Mouse (Mus musculus): ENCODE results near the gene Ptprd. TPM values are rescaled to one million over a fixed set of nuclear protein-coding genes. Genes with fewer than 3 reads are reported as not detected.

The Ptprd gene
- polyA plus RNA-seq, 1 experiment from 2014 or later, result 4.0 TPM

DNA sequence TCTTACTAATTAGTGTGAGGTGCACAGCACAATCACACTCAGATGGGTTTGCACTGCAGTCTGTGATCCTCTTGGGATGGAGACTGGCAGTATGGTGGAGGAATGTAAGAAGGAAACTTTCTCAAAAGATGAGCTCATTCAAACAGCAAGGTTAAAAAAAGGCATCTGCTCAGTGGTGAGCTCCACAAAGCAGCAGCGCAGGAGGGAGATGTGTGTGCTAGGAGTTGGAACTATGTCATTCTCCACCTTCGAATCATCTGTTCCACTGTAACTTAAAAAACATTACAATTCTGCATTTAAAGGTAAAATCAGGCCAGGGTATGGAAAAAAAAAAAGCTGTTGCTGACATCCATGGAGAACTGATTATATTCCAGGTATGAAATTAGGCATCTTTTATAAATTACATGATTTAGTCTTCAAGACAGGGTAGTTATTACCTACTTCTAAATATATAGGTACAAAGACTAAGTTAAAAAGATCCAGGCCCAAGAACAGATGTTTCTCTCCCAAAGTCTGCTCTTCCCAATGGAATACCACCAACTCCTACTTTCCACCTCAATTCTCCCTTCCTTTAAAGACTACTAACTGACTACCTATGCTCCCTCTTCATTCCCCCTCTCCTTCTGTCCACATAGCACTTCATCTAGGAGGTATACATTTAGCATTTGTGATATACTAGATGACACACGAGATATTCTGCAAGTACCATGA is 562.0 kb downstream of the Ptprd start:
- ATAC-seq, result no peak
- Histone ChIP-seq H3K27ac (no peak overlapping the region), H3K4me3 (no peak overlapping the region), H3K4me1 (no peaks in the 10 kb centered on the region), H3K27me3 (replicated peaks) (no peaks in the 10 kb centered on the region), H3K9me3 (replicated peaks) (no peaks in the 10 kb centered on the region), H3K36me3 (no peaks in the 10 kb centered on the region), H3K9ac (no peak overlapping the region), H3K4me2 (no peak overlapping the region)
- 63% methylated on average over 3 of the region's 3 CpGs for WGBS (ENCODE audit: insufficient replicate concordance)

DNA sequence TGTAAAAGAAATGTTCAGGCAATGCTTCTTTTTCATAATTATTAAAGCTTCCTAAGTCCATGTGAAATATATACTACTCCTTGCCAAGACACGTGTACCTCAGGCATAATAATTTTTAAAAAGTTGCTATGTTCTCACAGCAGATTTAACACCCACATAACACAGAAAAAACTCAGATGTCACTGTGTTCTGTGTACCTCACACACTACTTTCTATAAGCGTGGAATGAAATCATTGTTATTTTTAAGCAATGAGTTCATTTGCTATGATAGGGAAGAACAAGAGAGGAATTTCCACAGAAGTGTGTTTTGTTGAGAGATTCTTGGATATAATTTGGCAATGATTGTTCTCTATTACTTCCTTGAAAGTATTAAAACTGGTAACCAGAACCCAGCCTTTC is 562.9 kb downstream of the Ptprd start:
- WGBS (ENCODE audit: insufficient replicate concordance), result 71% methylated on average over 2 of the region's 2 CpGs
- no peak for ATAC-seq
- no peaks in the 10 kb centered on the region for H3K4me1 ChIP-seq
- no peak overlapping the region for H3K27ac ChIP-seq
- H3K4me2 ChIP-seq, result no peak overlapping the region
- no peaks in the 10 kb centered on the region for H3K27me3 ChIP-seq (replicated peaks)
- H3K36me3 ChIP-seq, result no peaks in the 10 kb centered on the region
- H3K4me3 ChIP-seq, result no peak overlapping the region
- H3K9me3 ChIP-seq (replicated peaks), result no peaks in the 10 kb centered on the region
- H3K9ac ChIP-seq, result no peak overlapping the region

DNA sequence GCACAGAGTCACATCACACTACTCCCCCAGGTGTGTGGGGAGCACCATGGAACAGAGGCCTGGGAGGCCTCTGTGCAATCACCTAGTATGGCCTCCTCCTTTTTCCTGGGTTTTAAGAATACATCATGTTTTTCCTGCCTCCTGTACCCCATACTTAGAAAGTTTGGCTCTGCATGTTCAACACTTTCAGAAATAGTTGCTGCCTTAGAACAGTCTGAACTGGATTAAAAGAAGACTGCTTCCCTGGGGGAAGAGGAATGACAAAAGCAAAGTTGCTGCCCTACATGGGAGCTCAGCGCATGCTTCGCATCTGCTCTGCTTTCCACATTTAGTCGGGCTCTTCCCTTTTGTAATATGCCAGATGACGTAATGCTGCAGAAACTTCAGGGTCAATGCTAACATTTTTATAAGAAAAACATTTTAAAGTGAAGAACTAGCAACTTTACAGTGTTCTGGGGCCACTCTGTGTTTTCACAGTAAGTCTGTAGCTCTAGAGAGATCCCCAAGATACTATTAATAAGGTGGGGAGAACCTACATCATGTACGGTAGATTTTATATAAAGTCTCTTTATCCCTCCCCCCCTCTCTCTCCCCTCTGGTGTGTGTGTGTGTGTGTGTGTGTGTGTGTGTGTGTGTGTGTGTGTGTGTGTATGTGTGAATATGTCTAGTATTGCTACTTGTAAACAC is 564.2 kb downstream of the Ptprd start:
- Histone ChIP-seq H3K4me1 (no peaks in the 10 kb centered on the region), H3K27ac (no peak overlapping the region), H3K36me3 (no peaks in the 10 kb centered on the region), H3K9ac (no peak overlapping the region), H3K4me2 (no peak overlapping the region), H3K9me3 (replicated peaks) (no peaks in the 10 kb centered on the region), H3K4me3 (no peak overlapping the region), H3K27me3 (replicated peaks) (no peaks in the 10 kb centered on the region)
- 77% methylated on average over 5 of the region's 5 CpGs for WGBS (ENCODE audit: insufficient replicate concordance)
- ATAC-seq, result no peak

DNA sequence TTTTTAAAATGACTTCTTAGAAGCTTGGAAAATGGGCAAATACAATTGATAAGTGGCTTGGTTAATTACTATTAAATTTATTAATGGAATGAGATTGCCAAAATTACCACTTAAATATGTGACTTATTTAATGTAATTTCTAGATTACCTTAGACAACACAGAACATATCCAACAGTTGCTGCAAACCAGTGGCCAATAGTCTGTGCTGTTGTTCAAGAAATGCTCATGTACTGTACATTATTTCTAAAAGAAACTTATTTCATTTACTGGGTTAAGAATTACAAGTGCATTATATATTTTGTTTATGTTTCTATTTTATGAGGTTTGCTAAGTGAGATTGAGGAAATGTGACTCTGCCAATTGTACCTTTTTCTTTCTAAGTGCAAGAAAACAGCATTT is 567.3 kb downstream of the Ptprd start:
- no peaks in the 10 kb centered on the region for H3K9me3 ChIP-seq (replicated peaks)
- no peak overlapping the region for H3K27ac ChIP-seq
- H3K9ac ChIP-seq, result no peak overlapping the region
- no peaks in the 10 kb centered on the region for H3K36me3 ChIP-seq
- ATAC-seq, result no peak
- H3K4me3 ChIP-seq, result no peak overlapping the region
- no peaks in the 10 kb centered on the region for H3K27me3 ChIP-seq (replicated peaks)
- H3K4me2 ChIP-seq, result no peak overlapping the region
- no peaks in the 10 kb centered on the region for H3K4me1 ChIP-seq

DNA sequence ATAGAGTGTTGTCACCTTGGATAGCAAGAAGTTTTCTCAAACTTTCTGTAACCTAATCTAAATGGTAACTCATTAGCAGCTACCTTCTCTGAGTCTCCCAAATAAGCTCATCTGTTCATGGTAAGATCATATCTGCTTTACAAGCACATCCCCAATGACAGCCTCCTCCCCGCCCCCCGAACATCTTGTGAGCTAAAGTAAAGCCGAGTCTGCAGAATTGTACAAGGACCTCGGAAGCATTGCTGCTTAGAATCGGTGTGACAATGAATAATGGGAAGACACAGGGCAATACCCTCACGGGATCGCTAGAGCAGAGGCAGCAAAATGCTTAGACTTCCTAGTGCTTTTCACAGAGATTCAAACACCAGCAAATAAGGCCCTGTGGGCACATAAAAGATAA is 571.7 kb downstream of the Ptprd start:
- Histone ChIP-seq H3K36me3 (no peaks in the 10 kb centered on the region), H3K27ac (no peak overlapping the region), H3K4me2 (no peak overlapping the region), H3K9ac (no peak overlapping the region), H3K27me3 (replicated peaks) (no peaks in the 10 kb centered on the region), H3K9me3 (replicated peaks) (no peaks in the 10 kb centered on the region), H3K4me3 (no peak overlapping the region), H3K4me1 (no peaks in the 10 kb centered on the region)
- 65% methylated on average over 7 of the region's 7 CpGs for WGBS (ENCODE audit: insufficient replicate concordance)
- no peak for ATAC-seq

DNA sequence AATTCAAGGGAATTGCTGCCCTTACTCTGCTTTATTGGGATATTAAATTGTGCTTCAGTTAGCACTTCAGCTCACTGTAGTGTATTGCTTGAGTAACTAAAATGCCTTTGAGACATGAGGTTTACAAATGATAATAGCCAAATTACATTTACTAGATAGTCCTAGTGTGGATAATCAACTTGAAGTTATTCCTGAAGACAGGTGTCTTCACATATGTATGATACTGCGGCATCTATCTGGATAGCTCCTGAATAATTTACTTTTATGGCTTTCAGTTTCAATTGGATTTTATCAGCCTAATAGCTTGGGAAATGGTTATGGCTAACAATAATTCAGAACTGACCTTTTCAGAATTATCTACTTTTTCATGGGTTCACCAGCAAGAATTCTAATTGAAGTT is 598.6 kb downstream of the Ptprd start:
- Histone ChIP-seq H3K27me3 (replicated peaks) (no peaks in the 10 kb centered on the region), H3K4me1 (no peaks in the 10 kb centered on the region), H3K27ac (no peak overlapping the region), H3K36me3 (no peaks in the 10 kb centered on the region), H3K4me3 (no peak overlapping the region), H3K9me3 (replicated peaks) (no peaks in the 10 kb centered on the region), H3K4me2 (no peak overlapping the region), H3K9ac (no peak overlapping the region)
- no peak for ATAC-seq
- 82% methylated on average over 1 of the region's 1 CpGs for whole genome bisulfite sequencing (ENCODE audit: insufficient replicate concordance)

DNA sequence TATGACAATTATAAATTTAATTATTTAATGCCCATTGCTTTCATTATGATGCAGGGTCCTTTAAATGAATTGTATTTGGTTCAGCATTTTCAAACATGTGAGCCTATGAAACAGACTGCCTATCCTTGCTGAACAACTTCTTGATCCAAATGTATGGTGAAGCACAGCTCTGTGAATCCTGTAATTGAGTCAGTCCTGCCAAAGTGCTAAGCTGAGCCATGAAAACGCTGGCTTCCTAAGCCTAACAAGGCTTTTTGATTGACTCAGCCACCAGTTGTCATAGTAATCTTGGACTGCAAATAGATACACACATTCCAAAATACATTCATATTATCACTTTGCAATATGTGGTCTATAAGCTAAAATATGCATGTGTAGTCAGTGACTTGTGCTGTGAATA is 625.1 kb downstream of the Ptprd start:
- Histone ChIP-seq H3K4me1 (no peaks in the 10 kb centered on the region), H3K27ac (no peak overlapping the region), H3K4me2 (no peak overlapping the region), H3K36me3 (no peaks in the 10 kb centered on the region), H3K4me3 (no peak overlapping the region), H3K9me3 (replicated peaks) (no peaks in the 10 kb centered on the region), H3K27me3 (replicated peaks) (no peaks in the 10 kb centered on the region), H3K9ac (no peak overlapping the region)
- 63% methylated on average over 1 of the region's 1 CpGs for WGBS (ENCODE audit: insufficient replicate concordance)
- no peak for ATAC-seq

DNA sequence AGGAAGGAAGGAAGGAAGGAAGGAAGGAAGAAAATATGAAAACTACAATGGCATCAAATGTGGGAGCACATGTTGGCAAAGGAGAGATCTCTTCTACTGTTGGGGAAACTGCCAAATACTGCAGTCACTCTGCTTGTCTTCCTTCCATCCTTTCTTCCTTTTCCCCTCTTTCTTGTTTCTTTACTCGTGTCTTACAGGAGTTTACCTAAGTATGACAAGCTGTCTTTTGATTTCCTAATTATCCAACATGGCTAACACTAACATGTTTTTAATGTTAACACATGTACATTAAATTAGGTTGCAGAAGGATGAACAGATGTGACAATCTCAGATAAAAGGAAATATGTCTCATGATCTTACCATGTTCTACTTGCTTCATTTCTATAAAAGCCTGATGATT is 625.5 kb downstream of the Ptprd start:
- Histone ChIP-seq H3K27ac (no peak overlapping the region), H3K4me1 (no peaks in the 10 kb centered on the region), H3K9me3 (replicated peaks) (no peaks in the 10 kb centered on the region), H3K4me2 (no peak overlapping the region), H3K36me3 (no peaks in the 10 kb centered on the region), H3K27me3 (replicated peaks) (no peaks in the 10 kb centered on the region), H3K4me3 (no peak overlapping the region), H3K9ac (no peak overlapping the region)
- WGBS (ENCODE audit: insufficient replicate concordance), result 60% methylated on average over 1 of the region's 1 CpGs
- no peak for ATAC-seq

DNA sequence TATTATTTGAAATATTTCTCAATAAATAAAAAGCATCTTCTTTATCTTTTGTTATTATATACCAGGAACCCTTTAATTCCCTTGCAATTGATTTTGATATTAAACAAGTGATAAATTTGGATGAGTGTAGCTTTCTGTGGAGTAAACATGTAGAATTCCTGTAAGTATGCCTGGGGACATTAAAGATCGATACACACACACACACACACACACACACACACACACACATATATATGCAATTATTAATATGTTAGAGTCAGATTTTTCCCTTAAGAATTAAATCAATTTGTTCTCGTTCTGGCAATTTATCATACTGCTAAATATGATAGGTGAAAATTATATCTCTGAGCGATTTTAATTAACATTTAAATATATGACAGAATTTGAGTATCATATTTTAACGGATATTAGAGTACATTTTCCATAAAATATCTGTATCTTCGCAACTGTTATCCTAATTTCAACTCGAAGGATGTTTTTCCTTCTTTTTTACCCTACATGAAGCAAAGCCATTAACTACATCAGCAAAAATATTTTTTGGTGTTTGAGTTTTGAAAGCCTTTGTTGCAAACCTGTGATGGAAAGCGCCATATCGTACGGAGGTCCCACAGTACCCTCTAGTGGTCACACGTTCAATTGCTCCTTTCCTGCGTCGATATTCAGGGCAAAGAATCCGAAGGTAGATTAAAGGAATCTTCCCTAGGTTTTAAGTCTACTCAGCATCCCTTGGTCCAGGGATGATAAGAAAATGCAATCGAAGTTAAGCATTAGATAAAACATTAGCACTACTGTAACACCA is 653.2 kb downstream of the Ptprd start:
- Histone ChIP-seq H3K36me3 (no peaks in the 10 kb centered on the region), H3K4me1 (no peaks in the 10 kb centered on the region), H3K27me3 (replicated peaks) (no peaks in the 10 kb centered on the region), H3K4me3 (no peak overlapping the region), H3K4me2 (no peak overlapping the region), H3K9ac (no peak overlapping the region), H3K9me3 (replicated peaks) (no peaks in the 10 kb centered on the region), H3K27ac (no peak overlapping the region)
- WGBS (ENCODE audit: insufficient replicate concordance), result 15% methylated on average over 14 of the region's 14 CpGs
- no peak for ATAC-seq

DNA sequence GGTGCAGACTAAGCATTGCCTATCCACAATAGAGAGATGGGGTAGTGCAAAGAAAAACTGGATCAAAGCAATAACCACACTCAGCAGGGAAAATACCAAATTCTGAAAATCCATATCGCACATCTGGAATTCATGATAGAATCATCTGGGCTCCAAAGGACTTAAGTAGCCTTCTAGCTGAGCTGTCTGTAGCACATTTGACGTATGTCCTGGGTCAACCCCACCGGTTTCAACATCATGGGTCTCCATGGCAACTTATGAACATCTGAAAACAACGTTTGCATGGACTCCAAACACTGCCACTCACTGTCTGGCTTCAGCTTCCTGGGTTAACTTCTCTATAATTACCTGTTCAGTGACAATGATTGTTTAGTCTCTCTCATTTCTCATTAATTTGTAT is 655.9 kb downstream of the Ptprd start:
- Histone ChIP-seq H3K4me2 (no peak overlapping the region), H3K27me3 (replicated peaks) (no peaks in the 10 kb centered on the region), H3K36me3 (no peaks in the 10 kb centered on the region), H3K9ac (no peak overlapping the region), H3K9me3 (replicated peaks) (no peaks in the 10 kb centered on the region), H3K4me3 (no peak overlapping the region), H3K4me1 (no peaks in the 10 kb centered on the region), H3K27ac (no peak overlapping the region)
- WGBS (ENCODE audit: insufficient replicate concordance), result 56% methylated on average over 4 of the region's 4 CpGs
- ATAC-seq, result no peak

DNA sequence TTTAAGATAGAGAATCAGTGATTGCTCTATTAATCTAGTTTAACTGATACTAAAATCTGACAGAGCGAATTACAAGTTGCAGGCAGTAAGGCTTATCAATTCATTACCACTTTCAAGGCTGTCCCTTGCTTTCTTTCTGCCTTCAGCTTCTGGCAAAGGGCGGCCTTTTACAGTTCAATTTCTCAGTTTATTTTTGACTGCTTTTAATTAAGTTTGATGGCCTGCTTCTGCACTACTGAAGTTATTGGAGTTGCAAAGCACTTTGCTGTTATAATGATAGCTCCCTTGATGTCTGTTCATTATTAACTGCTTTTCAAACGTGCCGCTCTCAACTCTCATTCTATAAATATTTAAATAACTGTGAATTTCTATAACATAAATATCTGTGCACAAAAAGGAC is 673.9 kb downstream of the Ptprd start:
- H3K27ac ChIP-seq, result no peak overlapping the region
- WGBS (ENCODE audit: insufficient replicate concordance), result 71% methylated on average over 4 of the region's 4 CpGs
- H3K9ac ChIP-seq, result no peak overlapping the region
- no peak overlapping the region for H3K4me3 ChIP-seq
- no peak overlapping the region for H3K4me2 ChIP-seq
- ATAC-seq, result no peak
- no peaks in the 10 kb centered on the region for H3K27me3 ChIP-seq (replicated peaks)
- H3K9me3 ChIP-seq (replicated peaks), result no peaks in the 10 kb centered on the region
- H3K4me1 ChIP-seq, result no peaks in the 10 kb centered on the region
- H3K36me3 ChIP-seq, result no peaks in the 10 kb centered on the region

DNA sequence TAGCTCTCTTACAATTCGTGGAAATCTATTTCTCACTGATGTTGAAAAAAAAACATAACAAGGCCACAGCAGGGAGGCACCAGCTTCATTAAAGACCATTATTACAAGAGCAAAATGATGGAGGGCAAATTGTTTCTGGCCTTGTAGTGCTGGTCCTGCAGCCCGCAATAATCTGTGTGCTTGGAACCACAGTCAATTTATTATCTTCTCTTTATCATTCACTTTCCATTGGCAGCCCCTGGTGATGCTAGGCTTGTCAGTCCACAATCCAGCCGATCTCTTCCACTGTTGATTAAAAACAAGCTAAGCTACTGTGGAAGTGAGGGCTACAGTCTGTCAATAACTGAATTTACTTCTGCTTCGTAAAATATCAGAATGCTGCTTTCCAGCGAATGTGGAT is 674.4 kb downstream of the Ptprd start:
- Histone ChIP-seq H3K27ac (no peak overlapping the region), H3K4me3 (no peak overlapping the region), H3K36me3 (no peaks in the 10 kb centered on the region), H3K9ac (no peak overlapping the region), H3K4me2 (no peak overlapping the region), H3K27me3 (replicated peaks) (no peaks in the 10 kb centered on the region), H3K4me1 (no peaks in the 10 kb centered on the region), H3K9me3 (replicated peaks) (no peaks in the 10 kb centered on the region)
- WGBS (ENCODE audit: insufficient replicate concordance), result 69% methylated on average over 5 of the region's 5 CpGs
- no peak for ATAC-seq
